Mouse (Mus musculus): ENCODE data around the gene Ucn3.
"Not testable (repeated sequence)": the region's sequence is repeated elsewhere in the genome, so short reads cannot be mapped to it uniquely, and the experiment has no call there.

The Ucn3 gene

GRCm38 (mm10) chr13:3945249-3945648 is at the start of gene Ucn3:
Gene Ucn3 (minus strand): TSS chr13:3945349.
- DNase-seq: no peak

- no peak for DNase-seq
Observed at GRCm38 (mm10) chr13:3992081-3992480, 46.9 kb upstream of the Ucn3 start.

GRCm38 (mm10) chr13:3968849-3969248 is 23.7 kb upstream of the Ucn3 start:
- no peak for DNase-seq

- DNase-seq: no peak
Observed at GRCm38 (mm10) chr13:3951198-3951914, 6.2 kb upstream of the Ucn3 start.

- no peak for DNase-seq
Observed at GRCm38 (mm10) chr13:3949477-3949876, 4.3 kb upstream of the Ucn3 start.

GRCm38 (mm10) chr13:3947267-3947666 is 2.1 kb upstream of the Ucn3 start:
- DNase-seq: no peak

GRCm38 (mm10) chr13:3944699-3945098 is 450 bp downstream of the Ucn3 start:
- no peak for DNase-seq

GRCm38 (mm10) chr13:3926046-3926445 is 19.1 kb downstream of the Ucn3 start:
- DNase-seq: no peak

- no peak for DNase-seq
Observed at GRCm38 (mm10) chr13:3925632-3926031, 19.5 kb downstream of the Ucn3 start.

GRCm38 (mm10) chr13:3924483-3924882 is 20.7 kb downstream of the Ucn3 start:
- no peak for DNase-seq

GRCm38 (mm10) chr13:3917571-3918311 is 27.4 kb downstream of the Ucn3 start, which contains the start of the genes Net1 and Tubal3:
Gene Net1 (minus strand): TSS chr13:3918220.
Gene Tubal3 (plus strand): TSS chr13:3918274.
- peak; percentile 82 for DNase-seq

GRCm38 (mm10) chr13:3913504-3913903 is 31.6 kb downstream of the Ucn3 start:
- DNase-seq: no peak

- no peak for DNase-seq
Observed at GRCm38 (mm10) chr13:3910356-3910755, 34.8 kb downstream of the Ucn3 start.

GRCm38 (mm10) chr13:3908262-3908661 is 36.9 kb downstream of the Ucn3 start:
- no peak for DNase-seq

GRCm38 (mm10) chr13:3907151-3907696 is 37.9 kb downstream of the Ucn3 start:
- DNase-seq: no peak

GRCm38 (mm10) chr13:3899301-3899700 is 45.8 kb downstream of the Ucn3 start:
- DNase-seq: no peak

GRCm38 (mm10) chr13:3898202-3898601 is 46.9 kb downstream of the Ucn3 start:
- not testable (repeated sequence) for DNase-seq

GRCm38 (mm10) chr13:3896913-3897312 is 48.2 kb downstream of the Ucn3 start:
- DNase-seq: peak; percentile 63

GRCm38 (mm10) chr13:3896032-3896431 is 49.1 kb downstream of the Ucn3 start:
- no peak for DNase-seq

GRCm38 (mm10) chr13:3895397-3895980 is 49.7 kb downstream of the Ucn3 start:
- no peak for DNase-seq

- DNase-seq: no peak
Observed at GRCm38 (mm10) chr13:3894549-3894948, 50.6 kb downstream of the Ucn3 start.

- DNase-seq: peak; percentile 90
Observed at GRCm38 (mm10) chr13:3893126-3893734, 51.9 kb downstream of the Ucn3 start.

- DNase-seq: no peak
Observed at GRCm38 (mm10) chr13:3892601-3893000, 52.5 kb downstream of the Ucn3 start.

Data from right cerebral cortex, postnatal 25 days (tissue).